Mouse (Mus musculus) olfactory bulb, adult 2 months (tissue): ENCODE measurements at regions not wholly inside any gene's neighbourhood (a gene's known extent, or its start where the extent isn't known, plus 50 kb on each side); places are given as distances from the start of the nearest gene placed in this dataset.

Experiments
- CTCF ChIP-seq: fragments of 200-500 bp; IDR thresholded peaks from 2 replicates; pipeline ENCODE4 v1.5.1; 2012; ENCODE audit warnings: low read depth, mild to moderate bottlenecking, low read length, moderate library complexity; ENCODE audit not compliant: insufficient read depth
- POLR2A ChIP-seq: fragments of 200-500 bp; IDR thresholded peaks from 2 replicates; pipeline ENCODE4 v1.6.1; 2012; ENCODE audit warnings: mild to moderate bottlenecking, low read depth, low read length, moderate library complexity; ENCODE audit not compliant: insufficient read depth

DNA sequence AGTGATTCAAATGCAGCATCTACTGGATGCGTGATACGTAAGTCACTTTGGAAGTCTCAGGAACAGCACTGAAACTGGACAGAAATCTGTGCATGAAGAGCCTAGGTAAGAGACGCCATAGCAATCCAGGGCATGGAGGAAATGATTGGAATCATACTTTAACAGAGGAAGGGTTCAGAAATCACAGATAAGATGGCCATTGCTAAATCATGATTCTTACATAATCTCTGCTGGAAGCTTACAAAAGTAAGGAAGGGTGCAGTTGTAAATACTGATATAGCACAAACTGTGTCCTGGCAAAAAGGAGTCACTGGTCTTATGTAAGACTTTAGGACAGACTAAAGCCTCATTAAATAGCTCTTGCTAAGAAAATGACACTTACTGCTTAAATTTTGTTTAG lies 474.8 kb upstream of the Zic4 start:
- no peak for TF ChIP-seq CTCF
- TF ChIP-seq POLR2A, result no peak
